Mouse (Mus musculus): ENCODE results near the gene Mrps27. TPM values are rescaled to one million over a fixed set of nuclear protein-coding genes. Genes with fewer than 3 reads are reported as not detected.

The Mrps27 gene
- polyA plus RNA-seq, 1 experiment from 2014 or later = 36.3 TPM

- H3K4me2 ChIP-seq = no peak overlapping the region
- H3K9ac ChIP-seq = no peak overlapping the region
- H3K4me1 ChIP-seq (replicated peaks) = no peaks in the 10 kb centered on the region
- ATAC-seq (ENCODE audit: low read depth) = no peak
- no peaks in the 10 kb centered on the region for H3K9me3 ChIP-seq (replicated peaks)
- H3K27ac ChIP-seq = no peak overlapping the region
- H3K36me3 ChIP-seq = peaks cover 67% of the 10 kb centered on the region
- no peak for DNase-seq
- H3K27me3 ChIP-seq = no peaks in the 10 kb centered on the region
- H3K4me3 ChIP-seq (replicated peaks) = no peak overlapping the region
- 79% methylated on average over 10 of the region's 10 CpGs for WGBS (ENCODE audit: insufficient replicate concordance)
These were observed 69.8 kb downstream of the Mrps27 start for GRCm38 (mm10) chr13:99414352-99414742.

- Histone ChIP-seq H3K9me3 (replicated peaks) (no peaks in the 10 kb centered on the region), H3K27me3 (0 out of 2 replicates have a peak, but pooled peaks cover 2% of the 10 kb centered on the region), H3K4me1 (replicated peaks) (no peaks in the 10 kb centered on the region), H3K9ac (no peak overlapping the region), H3K4me2 (no peak overlapping the region), H3K4me3 (replicated peaks) (no peak overlapping the region), H3K36me3 (peaks cover 49% of the 10 kb centered on the region), H3K27ac (no peak overlapping the region)
- ATAC-seq (ENCODE audit: low read depth) = no peak
- WGBS (ENCODE audit: insufficient replicate concordance) = 73% methylated on average over 9 of the region's 9 CpGs
- no peak for DNase-seq
These were observed 72.0 kb downstream of the Mrps27 start for GRCm38 (mm10) chr13:99416601-99417000.

DNA sequence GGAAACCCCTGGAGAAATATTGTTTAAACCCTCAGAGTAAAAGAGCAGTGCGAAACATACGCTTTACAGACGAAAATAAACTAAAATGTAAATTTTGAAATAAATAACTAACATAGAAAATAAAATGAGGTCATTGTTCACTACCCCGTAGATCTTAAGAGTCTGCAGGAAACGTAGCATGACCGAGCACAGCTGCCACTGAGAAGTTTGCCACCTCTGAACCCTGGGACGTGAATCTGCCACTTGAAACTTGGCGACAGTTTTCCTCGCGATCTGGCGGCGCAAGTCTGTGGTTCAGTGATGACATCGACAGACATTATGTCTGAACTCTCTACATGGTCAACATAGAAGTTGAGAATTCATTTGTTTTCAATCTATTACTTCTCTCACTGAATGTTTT lies 79.0 kb downstream of the Mrps27 start:
- no peak overlapping the region for H3K9ac ChIP-seq
- H3K36me3 ChIP-seq = no peaks in the 10 kb centered on the region

GRCm38 (mm10) chr13:99433068-99434008 lies 88.8 kb downstream of the Mrps27 start:
- Histone ChIP-seq H3K27me3 (no peaks in the 10 kb centered on the region), H3K9me3 (replicated peaks) (no peaks in the 10 kb centered on the region), H3K36me3 (no peaks in the 10 kb centered on the region), H3K4me3 (replicated peaks) (no peak overlapping the region), H3K4me2 (no peak overlapping the region), H3K4me1 (replicated peaks) (no peaks in the 10 kb centered on the region), H3K9ac (no peak overlapping the region), H3K27ac (no peak overlapping the region)
- ATAC-seq (ENCODE audit: low read depth) (no peak), DNase-seq (no peak)
- WGBS (ENCODE audit: insufficient replicate concordance) = 73% methylated on average over 29 of the region's 29 CpGs

More for the DNA sequence above, 79.0 kb downstream of the Mrps27 start:
- Histone ChIP-seq H3K4me2 (no peak overlapping the region), H3K9me3 (replicated peaks) (no peaks in the 10 kb centered on the region), H3K27me3 (0 out of 2 replicates have a peak, but pooled peaks cover 3% of the 10 kb centered on the region), H3K4me1 (replicated peaks) (no peaks in the 10 kb centered on the region), H3K4me3 (replicated peaks) (no peak overlapping the region), H3K27ac (no peak overlapping the region)
- 77% methylated on average over 13 of the region's 13 CpGs for WGBS (ENCODE audit: insufficient replicate concordance)
- ATAC-seq (ENCODE audit: low read depth) (no peak), DNase-seq (no peak)

GRCm38 (mm10) chr13:99434494-99434893 lies 89.9 kb downstream of the Mrps27 start:
- WGBS (ENCODE audit: insufficient replicate concordance) = 77% methylated on average over 9 of the region's 9 CpGs
- ATAC-seq (ENCODE audit: low read depth) (no peak), DNase-seq (no peak)

DNA sequence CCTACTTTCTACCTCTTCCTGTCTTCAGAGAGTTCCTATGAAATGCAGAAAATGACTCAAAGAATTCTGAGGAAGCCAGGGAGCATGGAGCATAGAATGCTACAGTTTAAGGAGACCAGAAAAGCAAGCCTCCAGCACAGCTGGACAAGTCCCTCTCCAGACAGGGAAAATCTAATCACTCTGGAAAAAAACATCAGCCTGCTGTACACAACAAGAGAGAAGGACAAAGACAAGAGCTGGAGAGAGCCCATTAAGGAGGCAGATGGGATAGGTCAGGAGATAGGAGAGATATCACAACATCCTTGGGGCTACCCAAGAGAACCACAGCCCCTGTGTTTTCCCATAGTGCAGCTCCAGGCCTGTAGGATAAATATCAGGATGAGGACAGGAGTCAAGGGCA lies 92.5 kb downstream of the Mrps27 start:
- Histone ChIP-seq H3K4me3 (replicated peaks) (no peak overlapping the region), H3K36me3 (no peaks in the 10 kb centered on the region), H3K9ac (no peak overlapping the region), H3K27me3 (no peaks in the 10 kb centered on the region), H3K9me3 (replicated peaks) (no peaks in the 10 kb centered on the region), H3K27ac (no peak overlapping the region), H3K4me1 (replicated peaks) (no peaks in the 10 kb centered on the region), H3K4me2 (no peak overlapping the region)
- DNase-seq = no peak
- ATAC-seq (ENCODE audit: low read depth) = no peak

More at GRCm38 (mm10) chr13:99434494-99434893, 89.9 kb downstream of the Mrps27 start:
- Histone ChIP-seq H3K4me1 (replicated peaks) (no peaks in the 10 kb centered on the region), H3K27ac (no peak overlapping the region), H3K4me2 (no peak overlapping the region), H3K9me3 (replicated peaks) (no peaks in the 10 kb centered on the region), H3K9ac (no peak overlapping the region), H3K27me3 (no peaks in the 10 kb centered on the region), H3K4me3 (replicated peaks) (no peak overlapping the region), H3K36me3 (no peaks in the 10 kb centered on the region)

- Histone ChIP-seq H3K4me2 (no peak overlapping the region), H3K27ac (no peak overlapping the region), H3K9me3 (replicated peaks) (no peaks in the 10 kb centered on the region), H3K9ac (no peak overlapping the region), H3K4me1 (replicated peaks) (no peaks in the 10 kb centered on the region), H3K27me3 (peaks cover 2% of the 10 kb centered on the region; the same call in 1 of the 2 replicates), H3K36me3 (no peaks in the 10 kb centered on the region), H3K4me3 (replicated peaks) (no peak overlapping the region)
- WGBS (ENCODE audit: insufficient replicate concordance) = 76% methylated on average over 5 of the region's 5 CpGs
- ATAC-seq (ENCODE audit: low read depth) = no peak
- no peak for DNase-seq
These were observed 94.8 kb downstream of the Mrps27 start for GRCm38 (mm10) chr13:99439357-99439756.

DNA sequence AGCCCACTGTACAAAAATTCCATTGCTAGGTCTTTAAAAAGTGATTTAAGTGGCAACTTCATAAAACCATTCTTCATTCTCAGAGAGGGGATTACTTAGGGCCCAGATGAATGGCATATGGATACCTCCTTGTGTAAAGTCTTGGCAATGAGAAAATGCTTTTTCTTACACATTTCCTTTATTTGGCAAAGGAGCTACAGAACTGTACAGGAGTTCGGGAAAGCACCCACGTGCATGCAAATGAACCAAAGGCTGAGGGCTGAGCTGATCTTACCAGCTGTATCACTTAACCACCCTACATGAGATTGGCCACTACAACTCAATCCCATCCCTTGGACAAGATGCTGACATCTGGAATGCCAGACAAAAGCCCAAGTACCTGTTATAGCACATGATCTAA lies 95.6 kb downstream of the Mrps27 start:
- Histone ChIP-seq H3K36me3 (no peaks in the 10 kb centered on the region), H3K4me2 (no peak overlapping the region), H3K4me3 (replicated peaks) (no peak overlapping the region), H3K27me3 (peaks cover 5% of the 10 kb centered on the region; the same call in 1 of the 2 replicates), H3K27ac (no peak overlapping the region), H3K4me1 (replicated peaks) (no peaks in the 10 kb centered on the region), H3K9me3 (replicated peaks) (no peaks in the 10 kb centered on the region), H3K9ac (no peak overlapping the region)
- no peak for DNase-seq
- ATAC-seq (ENCODE audit: low read depth) = no peak
- WGBS (ENCODE audit: insufficient replicate concordance) = 74% methylated on average over 2 of the region's 2 CpGs

- WGBS (ENCODE audit: insufficient replicate concordance) = 72% methylated on average over 18 of the region's 18 CpGs
- Histone ChIP-seq H3K36me3 (no peaks in the 10 kb centered on the region), H3K4me3 (replicated peaks) (no peak overlapping the region), H3K9ac (no peak overlapping the region), H3K4me1 (replicated peaks) (no peaks in the 10 kb centered on the region), H3K4me2 (no peak overlapping the region), H3K27me3 (peaks cover 5% of the 10 kb centered on the region; the same call in 1 of the 2 replicates), H3K9me3 (replicated peaks) (no peaks in the 10 kb centered on the region), H3K27ac (no peak overlapping the region)
- DNase-seq (no peak), ATAC-seq (ENCODE audit: low read depth) (no peak)
These were observed 97.3 kb downstream of the Mrps27 start for GRCm38 (mm10) chr13:99441700-99442433.

DNA sequence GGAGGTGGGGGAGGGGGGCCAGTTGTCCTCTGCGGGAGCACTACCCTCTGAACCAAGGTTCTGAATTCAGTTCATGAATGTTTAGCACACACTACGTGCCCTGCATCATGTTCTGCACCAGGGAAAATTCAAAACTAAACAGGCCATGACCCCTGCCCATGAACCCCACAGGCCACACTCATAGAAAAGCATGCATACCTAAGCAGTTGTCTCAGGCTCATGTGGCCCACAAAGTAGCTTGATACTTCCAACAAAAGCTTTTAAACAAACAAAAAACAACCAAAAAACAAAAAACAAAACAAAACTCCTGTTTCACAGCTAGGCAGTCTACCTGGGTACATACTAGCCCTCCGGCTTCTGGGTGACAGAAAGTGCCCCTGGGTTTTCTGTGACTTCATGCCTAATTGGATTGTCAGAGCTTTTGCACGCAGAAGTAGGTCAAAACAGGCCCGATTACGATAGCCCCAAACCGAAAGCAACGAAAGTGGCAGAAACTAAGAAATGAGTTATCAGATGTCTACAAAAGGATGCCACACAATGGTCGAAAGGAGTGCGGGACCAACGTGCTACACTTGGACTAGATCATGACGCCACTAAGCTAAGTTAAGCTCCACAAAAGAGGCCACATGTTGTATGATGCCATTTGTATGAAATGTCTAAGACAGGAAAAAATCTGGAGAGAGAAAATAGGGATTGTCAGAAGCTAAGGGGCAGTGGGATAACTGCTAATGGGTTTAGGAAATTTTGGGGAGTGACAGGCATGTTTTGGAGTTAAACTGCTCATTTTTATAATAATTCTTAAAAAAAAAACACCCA lies 98.1 kb downstream of the Mrps27 start:
- no peak for DNase-seq
- H3K36me3 ChIP-seq = no peaks in the 10 kb centered on the region
- H3K9ac ChIP-seq = no peak overlapping the region
- no peak overlapping the region for H3K27ac ChIP-seq
- WGBS (ENCODE audit: insufficient replicate concordance) = 67% methylated on average over 12 of the region's 12 CpGs
- ATAC-seq (ENCODE audit: low read depth) = no peak
- H3K4me1 ChIP-seq (replicated peaks) = no peaks in the 10 kb centered on the region
- H3K4me3 ChIP-seq (replicated peaks) = no peak overlapping the region
- H3K9me3 ChIP-seq (replicated peaks) = no peaks in the 10 kb centered on the region
- H3K27me3 ChIP-seq = peaks cover 5% of the 10 kb centered on the region; the same call in 1 of the 2 replicates
- H3K4me2 ChIP-seq = no peak overlapping the region

Data from liver, embryonic 13.5 days (tissue).